Mouse (Mus musculus): ENCODE measurements around the gene Gtf2f2.
A peak's percentile ranks its signal among the peaks of the same experiment; 100 is the strongest.
"Not testable (repeated sequence)": the region's sequence is repeated elsewhere in the genome, so short reads cannot be mapped to it uniquely, and the experiment has no call there.

Gene Gtf2f2

GRCm38 (mm10) chr14:75992371-75992770 is 18.3 kb downstream of the Gtf2f2 start:
- DNase-seq = no peak

- DNase-seq = no peak
Measured at GRCm38 (mm10) chr14:75990936-75991335, 19.7 kb downstream of the Gtf2f2 start.

DNA sequence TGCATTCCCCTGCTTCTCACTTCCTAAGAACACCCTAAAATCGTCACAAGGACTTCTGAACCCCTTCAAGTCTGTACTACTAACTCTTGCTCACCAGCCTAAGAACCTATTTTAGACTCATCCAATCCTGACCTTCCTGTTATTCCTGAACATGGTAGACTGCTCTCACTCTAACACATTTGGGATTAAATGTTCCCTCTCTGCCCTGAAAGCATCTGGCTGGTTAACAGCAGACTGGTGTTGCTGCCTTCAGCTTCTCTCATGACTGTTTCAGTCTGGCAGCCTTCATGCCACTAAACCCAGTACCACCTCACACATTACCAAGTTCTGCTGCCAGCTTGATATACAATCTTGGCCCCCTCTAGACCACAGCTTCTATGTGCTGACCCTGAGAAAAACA is 21.5 kb downstream of the Gtf2f2 start:
- no peak for DNase-seq

DNA sequence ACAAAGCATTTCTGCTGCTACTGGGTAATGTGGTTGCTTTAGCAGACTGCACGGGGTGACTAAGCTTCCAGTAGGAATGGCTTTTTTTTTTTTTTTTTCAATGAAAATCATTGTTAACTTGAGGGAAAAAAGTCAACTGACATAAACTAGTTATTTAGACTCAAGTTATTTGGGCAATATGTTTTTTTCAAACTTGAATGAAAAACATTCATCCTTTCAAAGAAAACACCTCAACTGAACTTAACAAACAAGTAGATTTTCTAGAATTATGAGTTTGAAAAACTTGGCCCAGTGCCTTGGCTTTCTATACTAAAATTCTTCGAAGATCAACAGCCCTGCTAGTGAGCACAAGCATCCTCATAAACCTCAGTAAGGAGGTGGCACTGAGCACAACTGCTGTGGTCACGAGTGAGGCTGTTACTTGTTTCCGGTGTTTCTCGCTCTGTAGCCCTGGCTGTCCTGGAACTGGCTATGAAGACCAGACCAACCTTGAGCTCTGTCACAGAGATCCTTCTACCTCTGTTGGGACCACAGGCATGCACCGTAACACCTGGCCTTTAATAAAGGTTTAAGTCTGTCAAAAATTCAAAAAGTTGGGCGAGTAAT is 23.7 kb downstream of the Gtf2f2 start:
- DNase-seq = no peak

- DNase-seq = no peak
Measured at GRCm38 (mm10) chr14:75985112-75985511, 25.6 kb downstream of the Gtf2f2 start.

DNA sequence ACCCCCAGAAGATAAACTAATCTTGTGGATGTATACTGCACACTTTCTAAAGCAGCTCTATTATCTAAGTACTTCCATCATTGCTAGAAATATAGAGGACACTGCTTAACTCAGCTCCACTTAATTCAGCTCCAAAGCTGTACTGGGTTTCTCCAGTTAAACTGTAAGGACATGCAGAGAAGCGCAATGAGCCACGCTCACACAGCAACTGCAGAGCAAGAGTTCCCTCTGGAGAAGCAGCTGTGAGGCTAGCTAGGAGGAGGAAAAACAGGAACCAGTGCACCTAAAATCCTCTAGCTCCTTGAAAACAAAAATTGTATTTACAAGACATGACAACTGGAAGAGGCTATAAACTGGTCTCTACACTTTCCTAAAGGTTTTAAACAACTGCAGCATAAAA is 26.8 kb downstream of the Gtf2f2 start:
- no peak for DNase-seq

GRCm38 (mm10) chr14:75981231-75981630 is 29.4 kb downstream of the Gtf2f2 start:
- no peak for DNase-seq

DNA sequence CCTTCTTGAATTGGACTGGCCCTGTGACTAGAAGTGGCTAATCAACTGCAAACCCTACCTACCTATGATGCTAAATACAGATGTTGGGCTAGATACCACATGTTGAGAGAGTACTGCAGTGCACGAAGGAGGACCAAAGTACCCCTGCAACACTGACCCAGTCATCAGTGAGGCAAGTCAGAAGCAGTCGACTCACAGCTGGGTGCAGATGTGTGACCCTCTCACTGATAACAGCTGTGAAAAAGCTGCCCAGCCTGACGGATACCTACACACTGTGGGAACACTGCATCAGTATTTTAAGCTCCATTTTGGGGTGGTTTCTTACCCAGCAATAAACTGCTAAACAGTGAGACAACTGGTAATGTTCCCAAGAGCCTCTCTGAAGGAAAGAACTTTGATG is 34.6 kb downstream of the Gtf2f2 start:
- DNase-seq = no peak

- no peak for DNase-seq
Measured at GRCm38 (mm10) chr14:75967291-75967690, 43.4 kb downstream of the Gtf2f2 start.

DNA sequence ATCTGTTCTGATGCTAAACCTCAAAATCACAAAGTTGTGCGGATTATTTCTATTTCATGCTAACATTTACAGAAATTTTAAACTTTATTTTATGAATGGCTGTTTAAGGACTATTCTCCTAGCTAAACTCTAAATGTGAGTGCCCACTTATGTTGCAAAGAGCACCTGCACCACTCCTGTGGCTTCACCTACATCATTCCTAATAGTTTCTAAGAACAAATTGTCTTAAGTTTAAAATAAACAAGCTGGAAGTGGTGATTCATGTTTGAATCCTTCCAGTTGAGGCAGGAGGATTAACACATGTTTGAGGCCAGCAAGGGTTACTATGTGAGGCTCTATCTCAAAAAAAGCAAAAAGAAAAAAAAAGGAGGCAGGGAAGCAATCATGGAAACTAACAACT is 46.2 kb downstream of the Gtf2f2 start:
- DNase-seq = no peak

GRCm38 (mm10) chr14:75964000-75964399 is 46.7 kb downstream of the Gtf2f2 start:
- DNase-seq = no peak

- DNase-seq = no peak
Measured at GRCm38 (mm10) chr14:75963215-75963614, 47.5 kb downstream of the Gtf2f2 start.

DNA sequence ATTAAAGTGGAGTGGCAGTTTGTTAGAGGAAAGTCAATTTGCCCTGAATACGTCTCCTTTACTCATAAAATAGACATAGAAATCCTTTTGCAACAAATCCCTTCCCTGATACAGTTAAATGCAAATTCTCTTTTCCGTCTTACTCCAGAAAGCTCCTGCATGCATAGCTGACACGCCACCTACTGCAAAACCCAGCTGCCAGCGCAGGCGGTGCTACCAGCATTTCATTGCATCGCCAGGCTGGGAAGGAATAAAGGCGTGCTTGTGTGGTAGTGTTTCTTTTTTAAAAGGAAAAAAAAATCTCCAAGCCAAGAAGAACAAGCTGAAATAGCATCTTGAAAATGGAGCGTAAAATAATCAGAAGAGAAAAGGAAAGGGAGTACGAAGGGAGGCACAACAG is 48.4 kb downstream of the Gtf2f2 start:
- DNase-seq = no peak

DNA sequence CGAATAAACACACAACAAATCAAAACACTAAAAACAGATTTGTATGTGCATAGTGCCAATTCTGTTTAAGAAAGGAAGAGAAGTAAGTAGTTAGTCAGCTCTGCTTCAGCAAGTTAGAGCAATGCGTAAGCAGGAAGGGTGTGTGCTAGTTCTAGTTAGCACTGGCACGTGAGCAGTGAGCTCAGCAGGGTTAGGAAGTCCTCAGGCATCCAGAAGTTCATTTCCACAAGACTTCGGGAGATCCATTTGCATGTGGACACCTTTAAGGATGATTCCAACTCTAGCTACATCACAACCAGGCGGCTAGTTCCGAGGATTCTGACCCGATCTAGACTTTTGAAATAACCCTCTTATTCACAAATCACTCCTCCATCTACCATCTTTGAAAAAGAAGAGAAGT is 55.9 kb downstream of the Gtf2f2 start, which contains the start of gene Kctd4:
Kctd4 (plus strand) TSS at position 244 of the 400 bp plus-strand sequence.
- no peak for DNase-seq

DNA sequence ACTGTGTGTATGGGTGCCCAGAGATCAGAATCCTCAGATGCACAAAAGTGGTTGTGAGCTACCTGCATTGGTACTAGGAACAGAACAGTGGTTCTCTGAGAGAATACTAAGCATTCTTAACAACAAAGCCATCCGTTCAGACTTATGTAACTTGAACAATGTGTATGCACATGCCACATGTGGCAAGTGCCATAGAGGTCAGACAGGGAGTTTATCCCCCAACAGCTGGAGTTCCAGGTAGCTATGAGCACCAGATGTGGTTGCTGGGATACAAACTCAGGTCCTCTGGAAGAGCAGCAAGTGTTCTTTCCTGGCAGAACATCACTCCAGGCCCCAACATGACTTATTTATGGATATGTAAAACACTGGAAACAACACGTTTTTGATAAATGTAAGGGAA is 57.7 kb downstream of the Gtf2f2 start:
- DNase-seq = no peak

- DNase-seq = no peak
Measured at GRCm38 (mm10) chr14:75947674-75948073, 63.0 kb downstream of the Gtf2f2 start.

- no peak for DNase-seq
Measured at GRCm38 (mm10) chr14:75942365-75942764, 68.3 kb downstream of the Gtf2f2 start.

DNA sequence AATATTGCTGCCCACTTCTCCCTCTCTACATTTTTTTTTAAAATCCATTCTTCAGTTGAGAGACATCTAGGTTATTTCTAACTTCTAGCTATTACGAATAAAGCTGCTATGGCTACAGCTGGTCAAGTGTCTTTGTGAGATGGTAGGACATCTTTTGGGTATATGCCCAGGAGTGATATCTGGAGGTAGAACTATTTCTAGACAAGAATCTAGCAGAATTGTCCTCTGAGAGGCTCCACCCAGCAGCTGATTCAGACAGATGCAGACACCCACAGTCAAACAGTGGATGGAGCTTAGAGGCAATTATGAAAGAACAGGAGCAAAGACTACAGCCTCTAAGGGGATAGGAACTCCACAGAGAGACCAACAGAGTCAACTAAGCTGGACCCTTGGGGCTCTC is 69.2 kb downstream of the Gtf2f2 start:
- no peak for DNase-seq

- DNase-seq = no peak
Measured at GRCm38 (mm10) chr14:75937714-75938113, 73.0 kb downstream of the Gtf2f2 start.

- DNase-seq = no peak
Measured at GRCm38 (mm10) chr14:75934359-75934758, 76.3 kb downstream of the Gtf2f2 start.

GRCm38 (mm10) chr14:75931266-75931665 is 79.4 kb downstream of the Gtf2f2 start:
- peak; percentile 26 for DNase-seq

DNA sequence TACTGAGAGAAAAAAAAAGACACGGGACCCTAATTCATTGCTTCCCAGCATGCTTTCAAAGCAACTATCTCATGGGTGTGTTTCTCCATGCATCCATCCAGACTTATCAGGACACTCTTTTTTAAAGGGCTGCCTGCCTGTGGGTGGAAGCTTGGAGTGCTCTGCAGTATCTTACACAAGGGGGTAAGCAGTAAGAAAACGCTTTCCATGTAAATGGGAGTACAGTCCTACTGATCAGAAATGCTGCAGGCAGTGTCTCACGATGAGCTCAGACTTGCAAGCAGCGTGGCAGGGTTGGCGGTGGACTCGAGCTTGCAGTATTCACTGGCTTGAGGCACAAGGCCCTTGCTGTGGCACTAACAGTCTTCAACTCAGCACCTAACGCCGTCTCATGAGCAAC is 81.0 kb downstream of the Gtf2f2 start:
- not testable (repeated sequence) for DNase-seq

DNA sequence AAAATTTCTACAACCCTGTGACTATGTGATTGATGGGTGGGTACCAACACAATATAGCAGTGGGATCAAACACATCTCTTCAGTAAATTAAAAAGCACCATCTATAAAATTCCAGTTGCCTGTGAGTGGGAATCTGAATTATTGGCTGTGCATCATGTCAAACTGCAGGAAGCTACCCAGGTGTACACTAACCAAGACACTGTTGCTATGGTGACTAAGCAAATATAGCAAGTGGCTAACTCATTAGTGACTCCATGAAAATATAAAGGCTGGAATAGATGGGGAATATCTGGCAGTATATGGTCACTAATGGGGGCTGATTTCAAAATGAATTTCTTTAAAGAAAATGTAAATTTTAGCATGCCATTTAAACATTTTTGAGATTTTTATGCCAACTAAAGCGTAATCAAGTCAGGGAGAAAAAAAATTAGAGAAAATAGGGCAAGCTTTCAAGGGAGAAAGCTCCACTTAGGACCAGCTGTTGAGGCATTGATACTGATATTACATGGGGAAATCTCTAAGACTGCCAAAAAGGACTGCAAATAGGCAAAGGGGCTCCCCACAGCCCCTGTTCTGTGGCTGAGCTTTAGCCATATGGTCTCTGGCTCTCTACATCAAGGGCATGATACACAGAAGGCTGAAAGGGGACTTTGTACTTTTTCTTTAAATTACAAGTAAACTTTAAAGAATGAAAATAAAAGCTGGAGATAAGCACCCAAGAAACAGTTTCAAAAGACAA is 87.2 kb downstream of the Gtf2f2 start:
- no peak for DNase-seq

- no peak for DNase-seq
Measured at GRCm38 (mm10) chr14:75912665-75913064, 98.0 kb downstream of the Gtf2f2 start.

GRCm38 (mm10) chr14:75911968-75912367 is 98.7 kb downstream of the Gtf2f2 start:
- DNase-seq = no peak

All from kidney, postnatal 14 days (tissue).